Mouse (Mus musculus) lung, embryonic 14.5 days (tissue): ENCODE data around the gene Bean1. TPM values are rescaled to one million over a fixed set of nuclear protein-coding genes. Genes with fewer than 3 reads are reported as not detected.
A peak's percentile ranks its signal among the peaks of the same experiment; 100 is the strongest.
"Not testable (repeated sequence)": the region's sequence is repeated elsewhere in the genome, so short reads cannot be mapped to it uniquely, and the experiment has no call there.

Experiments used
- ATAC-seq: fragments of 200-750 bp; cut with Nextera tagmentation; 2 replicates; pipeline ENCODE4 v1.8.0; 2017; ENCODE audit warnings: mild to moderate bottlenecking, moderate TSS enrichment, moderate library complexity; ENCODE audit not compliant: insufficient read depth
- DNase-seq: peaks from one replicate; pipeline ENCODE4 v3.0.0-alpha.2; 2015
- H3K27ac ChIP-seq: fragments of 300-500 bp; sonication (generic); 2 replicates; pipeline ENCODE4 v1.5.1; 2014; ENCODE audit warnings: low read depth, mild to moderate bottlenecking, moderate library complexity
- H3K27me3 ChIP-seq: fragments of 300-500 bp; sonication (generic); 2 replicates; pipeline ENCODE4 v1.6.1; 2014; ENCODE audit warnings: low read length, control low read depth; ENCODE audit not compliant: insufficient read depth
- H3K36me3 ChIP-seq: fragments of 300-500 bp; sonication (generic); 2 replicates; pipeline ENCODE4 v1.6.1; 2014; ENCODE audit warnings: control low read depth; ENCODE audit not compliant: insufficient read depth
- H3K4me1 ChIP-seq: fragments of 300-500 bp; sonication (generic); 2 replicates; pipeline ENCODE4 v1.6.1; 2014; ENCODE audit warnings: antibody characterized with exemption, control low read depth; ENCODE audit not compliant: insufficient read depth
- H3K4me2 ChIP-seq: fragments of 300-500 bp; sonication (generic); 2 replicates; pipeline ENCODE4 v1.6.1; 2014; ENCODE audit warnings: mild to moderate bottlenecking
- H3K4me3 ChIP-seq: fragments of 300-500 bp; sonication (generic); 2 replicates; pipeline ENCODE4 v1.5.1; 2014; ENCODE audit warnings: low read depth, low read length
- H3K9ac ChIP-seq: fragments of 300-500 bp; sonication (generic); 2 replicates; pipeline ENCODE4 v1.6.1; 2014
- H3K9me3 ChIP-seq: fragments of 300-500 bp; sonication (generic); 2 replicates; pipeline ENCODE4 v1.6.1; 2016; ENCODE audit warnings: low read depth, low read length, control low read depth
- CTCF ChIP-seq: IDR thresholded peaks from 2 replicates; pipeline ENCODE4 v1.5.1; 2016; ENCODE audit warnings: antibody characterized with exemption, low read depth
- WGBS: fragments of 180-500 bp; shearing (Covaris S2); extraction: QIAGEN DNeasy Blood & Tissue Kit; methylation state at CpG from one replicate; pipeline ENCODE4 v1.1.7; 2014; 5-methylcytosine and 5-hydroxymethylcytosine counted together
- polyA plus RNA-seq: library from polyadenylated mRNA; unstranded; fragments of >200 nt; fragmentation: Nextera tagmentation; extraction: Ambion mirVana; gene quantifications from 2 replicates; pipeline ENCODE4 v1.2.1, GENCODE M21; 2014

Bean1 gene
- polyA plus RNA-seq, 1 experiment from 2014 or later, result 0.86 TPM

DNA sequence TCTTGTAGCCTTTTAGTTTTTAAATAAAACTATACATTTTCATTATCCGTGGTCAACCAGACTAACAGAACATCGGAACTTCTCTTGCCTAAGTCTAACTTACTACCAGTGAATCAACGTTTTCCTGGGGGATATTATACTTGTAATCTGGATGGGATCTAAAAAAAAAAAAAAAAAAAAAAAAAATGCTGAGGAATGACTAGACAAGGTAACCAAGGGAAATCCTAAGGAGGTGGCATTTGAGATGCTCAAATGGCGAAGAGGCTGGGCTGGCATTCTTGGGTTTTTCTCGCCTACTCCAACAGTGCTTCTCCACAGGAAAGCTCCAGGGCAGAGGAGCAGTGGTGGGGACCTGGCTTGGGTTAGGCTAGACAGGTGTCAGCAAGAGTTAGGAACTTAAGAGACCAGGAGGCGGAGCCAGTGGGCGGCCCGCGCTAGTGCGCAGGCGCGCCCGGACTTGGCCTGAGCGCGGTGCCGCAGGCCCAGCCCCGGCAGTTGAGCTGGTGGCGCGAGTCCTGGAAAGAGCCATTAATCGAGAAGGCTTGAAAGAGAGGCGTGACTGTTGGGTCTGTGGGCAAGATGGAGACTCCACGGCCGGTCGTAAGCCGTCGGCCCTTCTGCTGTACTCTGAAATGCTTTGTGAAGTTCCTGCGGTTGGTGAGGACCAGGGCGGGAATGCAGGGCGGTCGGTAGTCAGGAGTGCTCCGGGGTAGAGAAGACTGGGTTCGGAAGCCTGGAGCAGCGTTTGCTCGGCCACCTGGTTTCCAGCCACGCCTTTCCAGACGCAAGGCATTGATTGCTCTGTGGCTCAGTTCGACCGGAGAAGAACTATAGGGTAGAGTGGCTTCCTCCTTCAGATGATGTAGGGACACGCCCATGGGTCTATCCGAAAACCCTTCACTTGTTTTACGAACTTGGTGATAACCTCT lies 80.5 kb downstream of the Bean1 start, which contains the start of gene Cklf:
TSS of gene Cklf (plus strand) at position 423 of the 929 bp plus-strand sequence.
- Histone ChIP-seq H3K27me3 (no peaks in the 10 kb centered on the region), H3K4me1 (peaks cover 4% of the 10 kb centered on the region), H3K9me3 (no peaks in the 10 kb centered on the region), H3K9ac (peak within 1 kb of the TSS; percentile 61), H3K4me2 (peak within 1 kb of the TSS; percentile 80), H3K36me3 (no peaks in the 10 kb centered on the region), H3K27ac (peak within 1 kb of the TSS; percentile 84), H3K4me3 (peak within 1 kb of the TSS; percentile 56)
- DNase-seq (peak; percentile 98), ATAC-seq (peak; percentile 81)
- WGBS, result 3% methylated on average over 41 of the region's 41 CpGs
- peak; percentile 26; the same call in 1 of the 2 replicates for TF ChIP-seq CTCF

DNA sequence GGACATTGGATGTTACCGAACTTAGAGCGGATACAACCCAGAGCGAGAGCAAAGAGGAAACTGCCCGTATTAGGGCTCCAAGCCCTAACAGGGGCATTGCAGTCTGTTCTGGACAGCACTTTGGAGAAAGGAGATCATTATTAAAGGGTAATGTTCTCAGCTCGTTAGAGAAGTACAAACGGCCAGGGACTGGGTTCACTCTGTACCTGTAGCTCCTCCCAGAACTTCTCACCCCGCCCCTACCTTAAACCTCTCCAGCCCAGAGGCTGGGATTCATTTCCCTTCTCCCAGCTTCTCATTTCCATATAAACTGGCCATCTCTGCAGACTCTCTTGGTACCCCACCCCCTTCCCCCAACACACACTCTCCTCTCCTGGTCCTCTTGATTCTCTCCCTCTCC lies 81.2 kb downstream of the Bean1 start:
- Histone ChIP-seq H3K4me3 (peak overlapping the region; percentile 56), H3K9me3 (no peaks in the 10 kb centered on the region), H3K4me2 (peak overlapping the region; percentile 80), H3K27me3 (no peaks in the 10 kb centered on the region), H3K4me1 (peaks cover 4% of the 10 kb centered on the region), H3K9ac (peak overlapping the region; percentile 61), H3K36me3 (no peaks in the 10 kb centered on the region), H3K27ac (peak overlapping the region; percentile 84)
- DNase-seq (peak; percentile 45), ATAC-seq (peak; percentile 12)
- TF ChIP-seq CTCF, result no peak
- under 1% methylated on average over 7 of the region's 7 CpGs for WGBS

DNA sequence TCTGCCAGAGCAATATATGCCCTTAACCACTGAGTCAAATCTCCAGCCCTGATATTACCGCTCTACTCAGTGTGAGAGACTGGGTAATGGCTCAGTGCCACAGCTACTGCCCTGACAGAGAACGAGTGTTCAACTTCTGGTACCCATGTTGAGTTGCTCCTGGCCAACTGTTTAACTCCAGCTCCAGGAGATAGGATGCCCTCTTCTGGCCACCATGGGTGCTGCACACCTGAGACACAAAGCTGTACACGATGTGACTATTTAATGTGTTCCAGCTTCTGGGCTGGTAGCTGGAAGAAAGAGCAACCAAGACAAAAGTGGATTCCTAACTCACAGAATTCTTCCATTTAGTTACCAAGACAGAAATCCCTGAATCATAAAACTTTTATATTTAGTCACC lies 82.8 kb downstream of the Bean1 start:
- TF ChIP-seq CTCF, result peak; percentile 52
- WGBS, result 85% methylated on average over 3 of the region's 3 CpGs
- Histone ChIP-seq H3K4me2 (no peak overlapping the region), H3K9ac (no peak overlapping the region), H3K27ac (no peak overlapping the region), H3K27me3 (no peaks in the 10 kb centered on the region), H3K9me3 (peaks cover 3% of the 10 kb centered on the region; the same call in 1 of the 2 replicates), H3K36me3 (peaks cover 9% of the 10 kb centered on the region), H3K4me1 (peaks cover 4% of the 10 kb centered on the region), H3K4me3 (no peak overlapping the region)
- DNase-seq (peak; percentile 27), ATAC-seq (no peak)

DNA sequence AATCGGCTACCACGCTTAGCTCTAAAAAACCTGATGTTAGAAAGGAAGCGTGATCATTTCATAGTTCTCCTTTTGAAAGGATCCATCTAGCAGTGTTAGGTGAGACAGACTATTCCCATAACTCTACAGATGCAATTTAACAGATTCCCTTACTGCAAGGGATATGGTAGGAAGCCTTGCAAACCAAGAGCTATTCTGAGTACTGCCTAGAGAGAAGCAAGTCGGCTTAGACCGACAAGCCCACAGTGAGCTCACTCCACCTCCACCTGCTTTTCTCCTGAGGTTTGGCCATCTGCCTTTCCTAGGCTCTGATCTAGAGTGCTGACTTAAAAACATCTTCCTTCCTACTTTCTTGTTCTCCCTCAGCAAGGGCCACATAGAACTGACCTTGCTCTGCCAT lies 91.6 kb downstream of the Bean1 start:
- H3K4me2 ChIP-seq, ATAC-seq, H3K9me3 ChIP-seq, H3K9ac ChIP-seq, H3K27ac ChIP-seq, H3K4me1 ChIP-seq, H3K4me3 ChIP-seq, DNase-seq, H3K27me3 ChIP-seq: not testable (repeated sequence)
- WGBS, result 94% methylated on average over 5 of the region's 5 CpGs
- peaks cover 39% of the 10 kb centered on the region for H3K36me3 ChIP-seq

DNA sequence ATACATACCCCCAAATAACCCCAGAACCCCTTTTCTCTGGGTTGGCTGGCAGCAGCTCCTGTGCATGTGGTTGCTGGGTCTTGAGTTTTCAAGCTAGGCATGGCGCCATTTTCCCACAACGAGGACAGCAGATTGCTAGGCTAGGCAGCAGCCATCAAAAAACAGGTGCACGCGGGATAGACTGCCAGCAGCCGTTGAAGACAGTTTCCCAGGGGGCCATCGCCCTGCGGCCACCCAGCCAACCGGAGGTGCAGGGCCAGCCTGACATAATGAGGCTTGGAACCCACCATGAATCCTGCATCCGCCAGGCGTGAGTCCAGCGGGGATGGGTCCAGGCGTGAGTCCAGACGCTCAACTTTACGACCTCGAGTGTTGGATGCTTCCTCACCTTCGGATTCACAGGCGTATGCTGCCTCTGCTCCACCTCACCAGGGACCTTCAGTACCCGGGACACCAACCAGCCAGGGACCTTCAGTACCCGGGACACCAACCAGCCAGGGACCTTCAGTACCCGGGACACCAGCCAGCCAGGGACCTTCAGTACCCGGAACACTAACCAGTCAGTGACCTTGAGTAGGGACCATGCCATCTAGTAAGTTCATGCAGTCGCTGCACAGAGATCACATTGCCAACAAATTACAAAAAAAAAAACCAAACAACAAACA lies 94.2 kb downstream of the Bean1 start:
- not testable (repeated sequence) for H3K4me3 ChIP-seq, H3K4me1 ChIP-seq, ATAC-seq, H3K9me3 ChIP-seq, H3K4me2 ChIP-seq, H3K9ac ChIP-seq, H3K27me3 ChIP-seq, H3K27ac ChIP-seq, DNase-seq
- WGBS, result 97% methylated on average over 21 of the region's 22 CpGs
- H3K36me3 ChIP-seq, result peaks cover 18% of the 10 kb centered on the region; the same call in 1 of the 2 replicates

DNA sequence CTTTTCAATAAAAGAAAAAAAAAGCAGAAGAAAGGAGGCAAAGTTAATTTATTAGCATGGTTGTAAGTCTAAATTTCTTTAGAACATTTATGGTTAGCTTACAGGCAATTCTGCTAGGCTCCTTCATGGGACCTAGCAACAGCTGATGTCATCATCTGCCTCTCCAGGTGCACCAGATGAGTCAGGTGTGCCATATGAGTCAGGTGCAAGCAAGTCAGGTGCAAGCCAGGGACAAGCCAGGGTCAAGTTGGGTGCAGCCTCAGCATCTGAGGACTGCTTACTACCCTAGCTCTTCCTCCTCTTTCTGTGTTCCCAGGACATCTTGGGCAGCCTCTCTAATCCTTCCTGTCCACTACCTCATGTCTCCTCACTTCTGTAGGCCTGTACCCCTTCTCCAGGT lies 98.1 kb downstream of the Bean1 start:
- no peak for TF ChIP-seq CTCF
- H3K9ac ChIP-seq, result no peak overlapping the region
- ATAC-seq, result no peak
- no peaks in the 10 kb centered on the region for H3K27me3 ChIP-seq
- no peak for DNase-seq
- no peaks in the 10 kb centered on the region for H3K4me1 ChIP-seq
- H3K36me3 ChIP-seq, result 0 out of 2 replicates have a peak, but pooled peaks cover 14% of the 10 kb centered on the region
- H3K27ac ChIP-seq, result no peak overlapping the region
- H3K4me3 ChIP-seq, result no peak overlapping the region
- H3K4me2 ChIP-seq, result no peak overlapping the region
- no peaks in the 10 kb centered on the region for H3K9me3 ChIP-seq

Other genes starting within 250 kb of the Bean1 start
- gene Cdh5, start 68.8 kb upstream of the Bean1 start, polyA plus RNA-seq, result 69.8 and 71.5 TPM in 2 replicates
- gene Tk2, start 78.1 kb downstream of the Bean1 start, polyA plus RNA-seq, result 16.3 and 16.4 TPM in 2 replicates
- gene Cklf, start 80.4 kb downstream of the Bean1 start, polyA plus RNA-seq, result 39.1 and 45.4 TPM in 2 replicates
- not detected in 2 replicates for gene Cmtm2a, start 122.7 kb downstream of the Bean1 start, polyA plus RNA-seq
- not detected in 2 replicates for gene Gm45711, start 139.6 kb downstream of the Bean1 start, polyA plus RNA-seq
- not detected in 2 replicates for gene Cmtm1, start 139.7 kb downstream of the Bean1 start, polyA plus RNA-seq
- not detected in 2 replicates for gene Gm11020, start 151.1 kb downstream of the Bean1 start, polyA plus RNA-seq
- not detected in 2 replicates for gene Cmtm2b, start 151.8 kb downstream of the Bean1 start, polyA plus RNA-seq
- 156 and 164 TPM in 2 replicates for gene Cmtm3, start 169.0 kb downstream of the Bean1 start, polyA plus RNA-seq
- gene Cmtm4, start 225.4 kb downstream of the Bean1 start, polyA plus RNA-seq, result 3.6 and 4.0 TPM in 2 replicates